Mouse (Mus musculus) heart, adult 2 months (tissue): ENCODE measurements around the gene Rab11b.

Experiments
- CTCF ChIP-seq: fragments of 200-600 bp; IDR thresholded peaks from 2 replicates; pipeline ENCODE4 v1.8.1; 2022; ENCODE audit warnings: antibody characterized with exemption, mild to moderate bottlenecking, moderate library complexity
- EP300 ChIP-seq: fragments of 200-500 bp; IDR thresholded peaks from 2 replicates; pipeline ENCODE4 v1.6.1; 2011; ENCODE audit warnings: low read depth, low read length, control low read depth; ENCODE audit not compliant: insufficient read depth
- POLR2A ChIP-seq: fragments of 200-500 bp; IDR thresholded peaks from 2 replicates; pipeline ENCODE4 v1.6.1; 2011; ENCODE audit warnings: mild to moderate bottlenecking, low read depth, low read length, control low read depth; ENCODE audit not compliant: insufficient read depth

GRCm38 (mm10) chr17:33752297-33752696, 8.0 kb downstream of the Rab11b start:
- TF ChIP-seq CTCF (no peak), EP300 (no peak), POLR2A (no peak)
